Mouse (Mus musculus) hindbrain, postnatal 0 days (tissue): ENCODE data around the gene Ublcp1. TPM values are rescaled to one million over a fixed set of nuclear protein-coding genes. Genes with fewer than 3 reads are reported as not detected.

ENCODE experiments used
- ATAC-seq: fragments of 200-750 bp; cut with Nextera tagmentation; 2 replicates; pipeline ENCODE4 v1.8.0; 2017; ENCODE audit warnings: mild to moderate bottlenecking, moderate TSS enrichment, moderate library complexity
- DNase-seq: peaks from one replicate; pipeline ENCODE4 v3.0.0-alpha.2; 2015; ENCODE audit warnings: low spot score
- H3K27ac ChIP-seq: fragments of 300-500 bp; sonication (generic); 2 replicates; pipeline ENCODE4 v1.5.1; 2014; ENCODE audit warnings: mild to moderate bottlenecking
- H3K27me3 ChIP-seq: fragments of 300-500 bp; sonication (generic); 2 replicates; pipeline ENCODE4 v1.6.1; 2014; ENCODE audit warnings: low read length, mixed read lengths; ENCODE audit not compliant: insufficient read depth
- H3K36me3 ChIP-seq: fragments of 300-500 bp; sonication (generic); 2 replicates; pipeline ENCODE4 v1.6.1; 2014; ENCODE audit warnings: low read length, mixed read lengths; ENCODE audit not compliant: insufficient read depth
- H3K4me1 ChIP-seq: fragments of 300-500 bp; sonication (generic); 2 replicates; pipeline ENCODE4 v1.6.1; 2014; ENCODE audit warnings: antibody characterized with exemption, low read length, mixed read lengths; ENCODE audit not compliant: insufficient read depth
- H3K4me2 ChIP-seq: fragments of 300-500 bp; sonication (generic); 2 replicates; pipeline ENCODE4 v1.6.1; 2014; ENCODE audit warnings: low read depth, mild to moderate bottlenecking, low read length, moderate library complexity, mixed read lengths
- H3K4me3 ChIP-seq: fragments of 300-500 bp; sonication (generic); 2 replicates; pipeline ENCODE4 v1.5.1; 2014; ENCODE audit warnings: low read length
- H3K9ac ChIP-seq: fragments of 300-500 bp; sonication (generic); replicated peaks from 2 replicates; pipeline ENCODE4 v1.6.1; 2014; ENCODE audit warnings: mild to moderate bottlenecking, low read length, moderate library complexity, mixed read lengths
- H3K9me3 ChIP-seq: fragments of 300-500 bp; sonication (generic); 2 replicates; pipeline ENCODE4 v1.6.1; 2016; ENCODE audit warnings: low read length, mixed read lengths
- CTCF ChIP-seq: IDR thresholded peaks from 2 replicates; pipeline ENCODE4 v1.5.1; 2016; ENCODE audit warnings: antibody characterized with exemption, control low read depth, low read depth
- WGBS: fragments of 180-500 bp; shearing (Covaris S2); extraction: QIAGEN DNeasy Blood & Tissue Kit; methylation state at CpG from one replicate; pipeline ENCODE4 v1.1.7; 2014; 5-methylcytosine and 5-hydroxymethylcytosine counted together
- polyA plus RNA-seq: library from polyadenylated mRNA; unstranded; fragments of >200 nt; fragmentation: Nextera tagmentation; extraction: Ambion mirVana; gene quantifications from 2 replicates; pipeline ENCODE4 v1.2.1, GENCODE M21; 2015
- total RNA-seq: library from RNA; depleted of rRNA; stranded (reverse); fragments of >200 nt; gene quantifications from 2 replicates; pipeline ENCODE4 v1.2.3, GENCODE M21; 2014

Ublcp1 gene
- total and polyA plus RNA-seq, 2 experiments from 2014 or later: 19.9 to 48.8 TPM

GRCm38 (mm10) chr11:44422337-44423111 lies 47.8 kb downstream of the Ublcp1 start:
- ATAC-seq (no peak), DNase-seq (no peak)
- H3K27me3 ChIP-seq: no peaks in the 10 kb centered on the region
- no peak for TF ChIP-seq CTCF
- H3K36me3 ChIP-seq: no peaks in the 10 kb centered on the region
- H3K9ac ChIP-seq: no peak overlapping the region
- H3K9me3 ChIP-seq: no peaks in the 10 kb centered on the region
- H3K4me1 ChIP-seq: no peaks in the 10 kb centered on the region
- no peak overlapping the region for H3K27ac ChIP-seq
- no peak overlapping the region for H3K4me2 ChIP-seq
- WGBS: 67% methylated on average over 10 of the region's 10 CpGs
- no peak overlapping the region for H3K4me3 ChIP-seq

- WGBS: 75% methylated on average over 1 of the region's 1 CpGs
- H3K4me3 ChIP-seq: no peak overlapping the region
- TF ChIP-seq CTCF: no peak
Measured at GRCm38 (mm10) chr11:44417403-44417802, 52.9 kb downstream of the Ublcp1 start.

GRCm38 (mm10) chr11:44414605-44415004 lies 55.7 kb downstream of the Ublcp1 start:
- ATAC-seq (no peak), DNase-seq (no peak)
- TF ChIP-seq CTCF: no peak
- H3K4me3 ChIP-seq: no peak overlapping the region
- no peaks in the 10 kb centered on the region for H3K4me1 ChIP-seq
- no peaks in the 10 kb centered on the region; the same call in 1 of the 2 replicates for H3K27me3 ChIP-seq
- H3K36me3 ChIP-seq: no peaks in the 10 kb centered on the region
- 78% methylated on average over 3 of the region's 3 CpGs for WGBS
- no peaks in the 10 kb centered on the region for H3K9me3 ChIP-seq
- no peak overlapping the region for H3K27ac ChIP-seq
- H3K9ac ChIP-seq: no peak overlapping the region
- H3K4me2 ChIP-seq: no peak overlapping the region

More at GRCm38 (mm10) chr11:44417403-44417802, 52.9 kb downstream of the Ublcp1 start:
- Histone ChIP-seq H3K4me1 (no peaks in the 10 kb centered on the region), H3K36me3 (no peaks in the 10 kb centered on the region), H3K9ac (no peak overlapping the region), H3K4me2 (no peak overlapping the region), H3K9me3 (no peaks in the 10 kb centered on the region), H3K27me3 (no peaks in the 10 kb centered on the region; the same call in 1 of the 2 replicates), H3K27ac (no peak overlapping the region)
- ATAC-seq (no peak), DNase-seq (no peak)

GRCm38 (mm10) chr11:44413371-44413770 lies 56.9 kb downstream of the Ublcp1 start:
- no peak for ATAC-seq
- H3K9me3 ChIP-seq: no peaks in the 10 kb centered on the region
- no peak overlapping the region for H3K27ac ChIP-seq
- no peak overlapping the region for H3K4me3 ChIP-seq
- H3K27me3 ChIP-seq: no peaks in the 10 kb centered on the region; the same call in 1 of the 2 replicates
- WGBS: 80% methylated on average over 3 of the region's 3 CpGs
- no peak overlapping the region for H3K4me2 ChIP-seq
- TF ChIP-seq CTCF: no peak
- H3K4me1 ChIP-seq: no peaks in the 10 kb centered on the region
- no peaks in the 10 kb centered on the region for H3K36me3 ChIP-seq
- no peak overlapping the region for H3K9ac ChIP-seq
- no peak for DNase-seq

- Histone ChIP-seq H3K9ac (no peak overlapping the region), H3K27me3 (no peaks in the 10 kb centered on the region; the same call in 1 of the 2 replicates), H3K4me3 (no peak overlapping the region), H3K27ac (no peak overlapping the region), H3K4me2 (no peak overlapping the region), H3K4me1 (no peaks in the 10 kb centered on the region), H3K9me3 (no peaks in the 10 kb centered on the region), H3K36me3 (no peaks in the 10 kb centered on the region)
- DNase-seq: no peak
- WGBS: 82% methylated on average over 8 of the region's 8 CpGs
- TF ChIP-seq CTCF: peak; percentile 36
- ATAC-seq: no peak
Measured at GRCm38 (mm10) chr11:44412276-44412675, 58.0 kb downstream of the Ublcp1 start.

- no peaks in the 10 kb centered on the region for H3K4me1 ChIP-seq
- TF ChIP-seq CTCF: 0 out of 2 replicates have a peak, but pooled peaks have one; percentile 8
- WGBS: 65% methylated on average over 3 of the region's 3 CpGs
- H3K4me2 ChIP-seq: no peak overlapping the region
- no peak overlapping the region for H3K9ac ChIP-seq
- no peak overlapping the region for H3K4me3 ChIP-seq
- H3K27me3 ChIP-seq: no peaks in the 10 kb centered on the region; the same call in 1 of the 2 replicates
- no peak overlapping the region for H3K27ac ChIP-seq
- no peak for DNase-seq
- no peak for ATAC-seq
- no peaks in the 10 kb centered on the region for H3K9me3 ChIP-seq
- no peaks in the 10 kb centered on the region for H3K36me3 ChIP-seq
Measured at GRCm38 (mm10) chr11:44410413-44410812, 59.9 kb downstream of the Ublcp1 start.

- DNase-seq: peak; percentile 23
- ATAC-seq: no peak
- Histone ChIP-seq H3K9ac (no peak overlapping the region), H3K27me3 (no peaks in the 10 kb centered on the region; the same call in 1 of the 2 replicates), H3K4me2 (no peak overlapping the region), H3K4me3 (no peak overlapping the region), H3K4me1 (no peaks in the 10 kb centered on the region), H3K27ac (no peak overlapping the region), H3K36me3 (no peaks in the 10 kb centered on the region), H3K9me3 (no peaks in the 10 kb centered on the region)
- WGBS: 17% methylated on average over 5 of the region's 5 CpGs
- TF ChIP-seq CTCF: no peak
Measured at GRCm38 (mm10) chr11:44408626-44409025, 61.7 kb downstream of the Ublcp1 start.
